Mouse (Mus musculus): ENCODE results near the gene Gtf2f2. TPM values are rescaled to one million over a fixed set of nuclear protein-coding genes. Genes with fewer than 3 reads are reported as not detected.
"Not testable (repeated sequence)": the region's sequence is repeated elsewhere in the genome, so short reads cannot be mapped to it uniquely, and the experiment has no call there.

Gtf2f2 gene
- polyA plus RNA-seq, 1 experiment from 2014 or later, result 39.5 TPM

GRCm38 (mm10) chr14:75953011-75953410 lies 57.7 kb downstream of the Gtf2f2 start:
- no peak for ATAC-seq (ENCODE audit: insufficient number of reproducible peaks, insufficient read depth, low FRiP score, low TSS enrichment)
- 29% methylated on average over 2 of the region's 2 CpGs for WGBS
- Histone ChIP-seq H3K9me3 (no peaks in the 10 kb centered on the region), H3K27ac (no peak overlapping the region), H3K36me3 (no peaks in the 10 kb centered on the region), H3K4me2 (replicated peaks) (no peak overlapping the region), H3K27me3 (no peaks in the 10 kb centered on the region), H3K9ac (no peak overlapping the region), H3K4me1 (0 out of 2 replicates have a peak, but pooled peaks cover 6% of the 10 kb centered on the region), H3K4me3 (no peak overlapping the region)

GRCm38 (mm10) chr14:75947674-75948073 lies 63.0 kb downstream of the Gtf2f2 start:
- H3K27ac ChIP-seq, result no peak overlapping the region
- H3K9ac ChIP-seq, result no peak overlapping the region
- H3K27me3 ChIP-seq, result no peaks in the 10 kb centered on the region
- H3K4me1 ChIP-seq, result no peaks in the 10 kb centered on the region
- no peak overlapping the region for H3K4me3 ChIP-seq
- ATAC-seq (ENCODE audit: insufficient number of reproducible peaks, insufficient read depth, low FRiP score, low TSS enrichment), result no peak
- 46% methylated on average over 3 of the region's 3 CpGs for WGBS
- H3K36me3 ChIP-seq, result no peaks in the 10 kb centered on the region
- H3K9me3 ChIP-seq, result no peaks in the 10 kb centered on the region
- no peak overlapping the region for H3K4me2 ChIP-seq (replicated peaks)

GRCm38 (mm10) chr14:75942365-75942764 lies 68.3 kb downstream of the Gtf2f2 start:
- H3K27ac ChIP-seq, result no peak overlapping the region
- no peak overlapping the region for H3K4me3 ChIP-seq
- no peak overlapping the region for H3K9ac ChIP-seq
- no peaks in the 10 kb centered on the region for H3K9me3 ChIP-seq
- WGBS, result 90% methylated on average over 3 of the region's 3 CpGs
- H3K36me3 ChIP-seq, result no peaks in the 10 kb centered on the region
- H3K4me1 ChIP-seq, result no peaks in the 10 kb centered on the region
- no peak for ATAC-seq (ENCODE audit: insufficient number of reproducible peaks, insufficient read depth, low FRiP score, low TSS enrichment)
- H3K27me3 ChIP-seq, result no peaks in the 10 kb centered on the region
- H3K4me2 ChIP-seq (replicated peaks), result no peak overlapping the region

- ATAC-seq (ENCODE audit: insufficient number of reproducible peaks, insufficient read depth, low FRiP score, low TSS enrichment), result no peak
- Histone ChIP-seq H3K27me3 (no peaks in the 10 kb centered on the region), H3K36me3 (no peaks in the 10 kb centered on the region), H3K27ac (no peak overlapping the region), H3K4me1 (no peaks in the 10 kb centered on the region), H3K9ac (no peak overlapping the region), H3K9me3 (no peaks in the 10 kb centered on the region), H3K4me2 (replicated peaks) (no peak overlapping the region), H3K4me3 (no peak overlapping the region)
- WGBS, result 95% methylated on average over 1 of the region's 1 CpGs
These were observed 69.2 kb downstream of the Gtf2f2 start for GRCm38 (mm10) chr14:75941500-75941899.

GRCm38 (mm10) chr14:75937714-75938113 lies 73.0 kb downstream of the Gtf2f2 start:
- Histone ChIP-seq H3K4me1 (no peaks in the 10 kb centered on the region), H3K4me3 (no peak overlapping the region), H3K4me2 (replicated peaks) (no peak overlapping the region), H3K9me3 (no peaks in the 10 kb centered on the region), H3K27ac (no peak overlapping the region), H3K9ac (no peak overlapping the region), H3K27me3 (no peaks in the 10 kb centered on the region), H3K36me3 (no peaks in the 10 kb centered on the region)
- 70% methylated on average over 1 of the region's 1 CpGs for WGBS
- no peak for ATAC-seq (ENCODE audit: insufficient number of reproducible peaks, insufficient read depth, low FRiP score, low TSS enrichment)

- Histone ChIP-seq H3K4me3 (no peak overlapping the region), H3K4me1 (no peaks in the 10 kb centered on the region), H3K9me3 (no peaks in the 10 kb centered on the region), H3K27ac (no peak overlapping the region), H3K9ac (no peak overlapping the region), H3K4me2 (replicated peaks) (no peak overlapping the region), H3K36me3 (no peaks in the 10 kb centered on the region), H3K27me3 (no peaks in the 10 kb centered on the region)
- 83% methylated on average over 2 of the region's 2 CpGs for WGBS
- no peak for ATAC-seq (ENCODE audit: insufficient number of reproducible peaks, insufficient read depth, low FRiP score, low TSS enrichment)
These were observed 76.3 kb downstream of the Gtf2f2 start for GRCm38 (mm10) chr14:75934359-75934758.

GRCm38 (mm10) chr14:75931266-75931665 lies 79.4 kb downstream of the Gtf2f2 start:
- no peak overlapping the region for H3K4me3 ChIP-seq
- H3K27me3 ChIP-seq, result no peaks in the 10 kb centered on the region
- no peak overlapping the region for H3K27ac ChIP-seq
- H3K9me3 ChIP-seq, result no peaks in the 10 kb centered on the region
- WGBS, result 95% methylated on average over 23 of the region's 23 CpGs
- H3K36me3 ChIP-seq, result no peaks in the 10 kb centered on the region
- no peaks in the 10 kb centered on the region for H3K4me1 ChIP-seq
- H3K4me2 ChIP-seq (replicated peaks), result no peak overlapping the region
- no peak for ATAC-seq (ENCODE audit: insufficient number of reproducible peaks, insufficient read depth, low FRiP score, low TSS enrichment)
- no peak overlapping the region for H3K9ac ChIP-seq

- not testable (repeated sequence) for H3K36me3 ChIP-seq; H3K9me3 ChIP-seq; H3K27ac ChIP-seq; H3K9ac ChIP-seq; H3K4me1 ChIP-seq; ATAC-seq (ENCODE audit: insufficient number of reproducible peaks, insufficient read depth, low FRiP score, low TSS enrichment); H3K4me2 ChIP-seq (replicated peaks); H3K27me3 ChIP-seq; H3K4me3 ChIP-seq
- WGBS, result 85% methylated on average over 8 of the region's 8 CpGs
These were observed 81.0 kb downstream of the Gtf2f2 start for GRCm38 (mm10) chr14:75929713-75930112.

- no peak for ATAC-seq (ENCODE audit: insufficient number of reproducible peaks, insufficient read depth, low FRiP score, low TSS enrichment)
- Histone ChIP-seq H3K4me2 (replicated peaks) (no peak overlapping the region), H3K4me1 (no peaks in the 10 kb centered on the region), H3K4me3 (no peak overlapping the region), H3K36me3 (no peaks in the 10 kb centered on the region), H3K27ac (no peak overlapping the region), H3K9ac (no peak overlapping the region), H3K9me3 (no peaks in the 10 kb centered on the region), H3K27me3 (no peaks in the 10 kb centered on the region)
- WGBS, result 90% methylated on average over 1 of the region's 1 CpGs
These were observed 87.2 kb downstream of the Gtf2f2 start for GRCm38 (mm10) chr14:75923314-75924052.

- 98% methylated on average over 2 of the region's 2 CpGs for WGBS
- H3K4me2 ChIP-seq (replicated peaks), result no peak overlapping the region
- no peaks in the 10 kb centered on the region for H3K27me3 ChIP-seq
- no peak overlapping the region for H3K9ac ChIP-seq
- H3K4me1 ChIP-seq, result no peaks in the 10 kb centered on the region
- ATAC-seq (ENCODE audit: insufficient number of reproducible peaks, insufficient read depth, low FRiP score, low TSS enrichment), result no peak
- 0 out of 2 replicates have a peak, but pooled peaks cover 2% of the 10 kb centered on the region for H3K36me3 ChIP-seq
- H3K9me3 ChIP-seq, result no peaks in the 10 kb centered on the region
- H3K4me3 ChIP-seq, result no peak overlapping the region
- no peak overlapping the region for H3K27ac ChIP-seq
These were observed 98.0 kb downstream of the Gtf2f2 start for GRCm38 (mm10) chr14:75912665-75913064.

- Histone ChIP-seq H3K27ac (no peak overlapping the region), H3K4me1 (no peaks in the 10 kb centered on the region), H3K27me3 (no peaks in the 10 kb centered on the region), H3K9ac (no peak overlapping the region), H3K36me3 (0 out of 2 replicates have a peak, but pooled peaks cover 2% of the 10 kb centered on the region), H3K4me3 (no peak overlapping the region), H3K4me2 (replicated peaks) (no peak overlapping the region), H3K9me3 (no peaks in the 10 kb centered on the region)
- 88% methylated on average over 6 of the region's 6 CpGs for WGBS
- ATAC-seq (ENCODE audit: insufficient number of reproducible peaks, insufficient read depth, low FRiP score, low TSS enrichment), result no peak
These were observed 98.7 kb downstream of the Gtf2f2 start for GRCm38 (mm10) chr14:75911968-75912367.

GRCm38 (mm10) chr14:75906931-75907330 lies 103.7 kb downstream of the Gtf2f2 start:
- no peak overlapping the region for H3K4me2 ChIP-seq (replicated peaks)
- no peak overlapping the region for H3K4me3 ChIP-seq
- no peak for ATAC-seq (ENCODE audit: insufficient number of reproducible peaks, insufficient read depth, low FRiP score, low TSS enrichment)
- H3K27ac ChIP-seq, result no peak overlapping the region
- peaks cover 19% of the 10 kb centered on the region for H3K36me3 ChIP-seq
- H3K9ac ChIP-seq, result no peak overlapping the region
- H3K27me3 ChIP-seq, result no peaks in the 10 kb centered on the region
- H3K4me1 ChIP-seq, result 0 out of 2 replicates have a peak, but pooled peaks cover 4% of the 10 kb centered on the region
- 90% methylated on average over 8 of the region's 8 CpGs for WGBS
- H3K9me3 ChIP-seq, result no peaks in the 10 kb centered on the region
